Mouse (Mus musculus): ENCODE measurements around the gene Agpat4.

GRCm38 (mm10) chr17:12146132-12146681 is 27.7 kb downstream of the Agpat4 start:
- TF ChIP-seq CTCF (IDR thresholded peaks at IDR 0.05; ENCODE audit: control insufficient read depth, insufficient read depth, insufficient read length) (no peak), MYOG (IDR thresholded peaks at IDR 0.05; ENCODE audit: control insufficient read depth, extremely low read depth, insufficient read length) (no peak), CEBPB (IDR thresholded peaks at IDR 0.05; ENCODE audit: low read depth) (no peak), FOSL1 (IDR thresholded peaks at IDR 0.05; ENCODE audit: insufficient read depth, low read length, poor library complexity, severe bottlenecking) (no peak), USF1 (IDR thresholded peaks at IDR 0.05; ENCODE audit: low read depth) (no peak), MAX (IDR thresholded peaks at IDR 0.05) (no peak)
